Mouse (Mus musculus) heart, embryonic 13.5 days (tissue): ENCODE data around the gene Gpbp1. TPM values are rescaled to one million over a fixed set of nuclear protein-coding genes. Genes with fewer than 3 reads are reported as not detected.
A peak's percentile ranks its signal among the peaks of the same experiment; 100 is the strongest.

Experiments
- ATAC-seq: fragments of 200-750 bp; cut with Nextera tagmentation; 2 replicates; pipeline ENCODE4 v1.8.0; 2017; ENCODE audit warnings: moderate TSS enrichment; ENCODE audit not compliant: insufficient number of reproducible peaks, low FRiP score, low TSS enrichment; ENCODE audit errors: extremely low read depth
- H3K27ac ChIP-seq: fragments of 300-500 bp; sonication (generic); replicated peaks from 2 replicates; pipeline ENCODE4 v1.5.1; 2015; ENCODE audit warnings: moderate library complexity, mild to moderate bottlenecking, inconsistent platforms
- H3K27me3 ChIP-seq: fragments of 300-500 bp; sonication (generic); replicated peaks from 2 replicates; pipeline ENCODE4 v1.6.1; 2015; ENCODE audit warnings: mild to moderate bottlenecking, inconsistent platforms
- H3K36me3 ChIP-seq: fragments of 300-500 bp; sonication (generic); 2 replicates; pipeline ENCODE4 v1.6.1; 2015; ENCODE audit warnings: mild to moderate bottlenecking, inconsistent platforms
- H3K4me1 ChIP-seq: fragments of 300-500 bp; sonication (generic); 2 replicates; pipeline ENCODE4 v1.6.1; 2015; ENCODE audit warnings: inconsistent platforms
- H3K4me2 ChIP-seq: fragments of 300-500 bp; sonication (generic); 2 replicates; pipeline ENCODE4 v1.6.1; 2015; ENCODE audit warnings: inconsistent platforms, mild to moderate bottlenecking, moderate library complexity
- H3K4me3 ChIP-seq: fragments of 300-500 bp; sonication (generic); 2 replicates; pipeline ENCODE4 v1.5.1; 2015; ENCODE audit warnings: moderate library complexity, mild to moderate bottlenecking, inconsistent platforms
- H3K9ac ChIP-seq: fragments of 300-500 bp; sonication (generic); 2 replicates; pipeline ENCODE4 v1.6.1; 2015; ENCODE audit warnings: inconsistent platforms, mild to moderate bottlenecking, moderate library complexity
- H3K9me3 ChIP-seq: fragments of 300-500 bp; sonication (generic); 2 replicates; pipeline ENCODE4 v1.6.1; 2016; ENCODE audit warnings: inconsistent platforms
- WGBS: fragments of 180-500 bp; shearing (Covaris S2); methylation state at CpG from one replicate; pipeline ENCODE4 v1.1.7; 2015; ENCODE audit warnings: mixed read lengths; 5-methylcytosine and 5-hydroxymethylcytosine counted together
- polyA plus RNA-seq: library from polyadenylated mRNA; unstranded; fragments of >200 nt; fragmentation: Nextera tagmentation; extraction: Ambion mirVana; gene quantifications from 2 replicates; pipeline ENCODE4 v1.2.1, GENCODE M21; 2015

The Gpbp1 gene
- polyA plus RNA-seq, 1 experiment from 2014 or later: 47.3 TPM

DNA sequence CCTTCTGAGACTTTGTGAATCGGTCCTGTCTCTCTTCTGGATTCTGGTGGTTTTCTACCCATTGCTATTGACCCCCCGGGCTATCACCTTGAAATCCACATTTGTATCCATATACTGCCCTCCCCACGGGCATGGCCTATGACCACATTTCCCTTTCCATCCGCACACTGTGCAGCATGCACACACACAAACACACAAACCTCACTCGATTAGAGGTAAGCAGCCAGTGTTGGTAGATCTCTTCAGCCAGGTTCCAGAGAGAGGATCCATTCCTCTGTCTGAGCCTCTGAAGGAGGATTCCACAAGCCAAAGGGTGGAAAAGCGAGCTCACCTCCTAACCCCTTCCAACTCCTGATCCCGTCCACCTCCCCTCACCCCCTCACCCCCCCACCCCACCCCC is 94.4 kb downstream of the Gpbp1 start:
- H3K4me1 ChIP-seq: peaks cover 17% of the 10 kb centered on the region
- H3K9me3 ChIP-seq: no peaks in the 10 kb centered on the region
- H3K9ac ChIP-seq: no peak overlapping the region
- ATAC-seq: no peak
- H3K27ac ChIP-seq: no peak overlapping the region
- H3K36me3 ChIP-seq: no peaks in the 10 kb centered on the region
- no peaks in the 10 kb centered on the region for H3K27me3 ChIP-seq
- WGBS: 76% methylated on average over 7 of the region's 7 CpGs
- no peak overlapping the region for H3K4me3 ChIP-seq
- H3K4me2 ChIP-seq: no peak overlapping the region

GRCm38 (mm10) chr13:111394904-111395303 is 95.0 kb downstream of the Gpbp1 start:
- no peak overlapping the region for H3K27ac ChIP-seq
- H3K4me1 ChIP-seq: peaks cover 17% of the 10 kb centered on the region
- H3K9me3 ChIP-seq: no peaks in the 10 kb centered on the region
- ATAC-seq: no peak
- H3K4me2 ChIP-seq: no peak overlapping the region
- H3K9ac ChIP-seq: no peak overlapping the region
- H3K4me3 ChIP-seq: no peak overlapping the region
- WGBS: 49% methylated on average over 4 of the region's 4 CpGs
- no peaks in the 10 kb centered on the region for H3K27me3 ChIP-seq
- H3K36me3 ChIP-seq: no peaks in the 10 kb centered on the region

GRCm38 (mm10) chr13:111394341-111394740 is 95.6 kb downstream of the Gpbp1 start:
- WGBS: 68% methylated on average over 8 of the region's 8 CpGs
- H3K4me3 ChIP-seq: no peak overlapping the region
- no peaks in the 10 kb centered on the region for H3K27me3 ChIP-seq
- H3K4me2 ChIP-seq: no peak overlapping the region
- H3K4me1 ChIP-seq: peaks cover 17% of the 10 kb centered on the region
- H3K27ac ChIP-seq: no peak overlapping the region
- H3K9ac ChIP-seq: no peak overlapping the region
- H3K36me3 ChIP-seq: no peaks in the 10 kb centered on the region
- no peak for ATAC-seq
- no peaks in the 10 kb centered on the region for H3K9me3 ChIP-seq

DNA sequence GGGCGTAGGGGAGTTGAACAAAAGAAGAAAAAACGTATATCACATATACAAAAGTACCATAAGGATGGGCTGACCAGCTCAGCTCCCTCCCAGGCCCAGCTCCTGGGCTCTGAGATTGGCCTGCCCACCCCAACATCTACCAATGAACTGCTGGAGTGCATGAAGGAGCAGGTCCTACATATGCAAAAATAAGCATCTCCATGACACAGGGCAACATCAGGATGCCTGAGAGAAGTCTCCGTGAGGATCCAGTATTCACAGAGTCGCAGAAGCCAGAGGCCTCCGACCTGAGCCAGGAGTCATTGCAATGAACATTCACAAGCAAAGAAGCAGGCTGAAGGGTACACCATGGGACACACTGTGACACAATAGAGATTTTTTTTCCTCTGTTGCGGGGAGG is 96.5 kb downstream of the Gpbp1 start:
- H3K4me1 ChIP-seq: peaks cover 17% of the 10 kb centered on the region
- H3K27ac ChIP-seq: no peak overlapping the region
- H3K4me3 ChIP-seq: no peak overlapping the region
- no peaks in the 10 kb centered on the region for H3K27me3 ChIP-seq
- ATAC-seq: no peak
- no peaks in the 10 kb centered on the region for H3K36me3 ChIP-seq
- 77% methylated on average over 6 of the region's 6 CpGs for WGBS
- no peak overlapping the region for H3K4me2 ChIP-seq
- no peaks in the 10 kb centered on the region for H3K9me3 ChIP-seq
- H3K9ac ChIP-seq: no peak overlapping the region

GRCm38 (mm10) chr13:111391426-111391825 is 98.5 kb downstream of the Gpbp1 start:
- Histone ChIP-seq H3K4me1 (peaks cover 4% of the 10 kb centered on the region; the same call in 1 of the 2 replicates), H3K4me3 (no peak overlapping the region), H3K9ac (no peak overlapping the region), H3K4me2 (no peak overlapping the region), H3K27ac (no peak overlapping the region), H3K27me3 (no peaks in the 10 kb centered on the region), H3K36me3 (no peaks in the 10 kb centered on the region), H3K9me3 (no peaks in the 10 kb centered on the region)
- WGBS: 83% methylated on average over 5 of the region's 5 CpGs
- no peak for ATAC-seq

GRCm38 (mm10) chr13:111391011-111391410 is 98.9 kb downstream of the Gpbp1 start:
- Histone ChIP-seq H3K27ac (no peak overlapping the region), H3K4me3 (no peak overlapping the region), H3K9ac (no peak overlapping the region), H3K9me3 (no peaks in the 10 kb centered on the region), H3K4me1 (peaks cover 4% of the 10 kb centered on the region; the same call in 1 of the 2 replicates), H3K27me3 (no peaks in the 10 kb centered on the region), H3K36me3 (no peaks in the 10 kb centered on the region), H3K4me2 (no peak overlapping the region)
- no peak for ATAC-seq
- WGBS: 70% methylated on average over 1 of the region's 1 CpGs

DNA sequence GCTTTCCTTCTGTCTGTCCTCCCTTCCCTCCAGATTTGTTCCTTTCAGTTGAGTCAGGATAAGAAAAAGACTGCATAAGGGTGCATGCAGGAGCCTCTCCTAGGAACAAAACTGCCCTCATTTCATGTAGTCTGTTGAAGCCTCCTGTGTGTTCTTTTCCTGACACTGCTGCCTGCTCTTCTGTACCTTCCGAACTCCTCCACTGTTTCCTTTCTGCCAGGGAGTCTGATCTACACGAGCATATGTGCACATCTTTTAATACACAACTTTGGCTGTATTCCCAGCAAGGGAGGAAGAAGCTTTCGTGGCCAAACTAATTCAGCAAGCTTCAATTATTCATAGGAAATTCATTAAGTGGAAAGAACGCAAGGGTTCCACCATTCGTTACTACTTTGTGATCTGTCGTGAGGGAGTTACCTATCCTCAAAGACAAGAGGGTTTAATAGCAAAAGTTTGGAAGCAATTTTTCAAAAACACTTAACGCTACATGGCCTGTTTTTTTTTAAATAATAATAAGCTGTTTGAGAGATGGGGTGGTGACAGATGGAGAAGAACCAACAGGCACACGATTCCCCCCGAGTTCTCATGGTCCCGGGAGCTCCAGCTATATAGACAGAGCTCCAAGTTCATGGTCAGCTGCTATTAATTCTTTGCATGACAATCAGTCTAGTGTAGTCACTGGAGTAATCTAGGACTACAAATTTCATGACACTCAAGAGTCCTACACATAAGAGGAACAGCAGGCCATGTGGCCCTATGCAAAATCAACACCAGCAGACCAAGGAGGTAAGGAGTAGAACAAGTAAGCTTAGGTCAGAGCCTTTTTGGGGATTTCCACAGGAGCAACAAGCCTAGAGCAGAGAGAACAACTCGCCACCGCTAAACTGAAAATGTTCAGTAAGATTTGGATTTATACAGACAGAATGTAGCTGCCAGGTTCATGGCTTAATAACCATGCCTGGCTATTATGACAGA is 105.6 kb downstream of the Gpbp1 start:
- H3K9ac ChIP-seq: no peak overlapping the region
- no peaks in the 10 kb centered on the region for H3K36me3 ChIP-seq
- H3K9me3 ChIP-seq: 0 out of 2 replicates have a peak, but pooled peaks cover 3% of the 10 kb centered on the region
- ATAC-seq: no peak
- no peaks in the 10 kb centered on the region for H3K27me3 ChIP-seq
- H3K4me2 ChIP-seq: no peak overlapping the region
- H3K4me1 ChIP-seq: no peaks in the 10 kb centered on the region
- no peak overlapping the region for H3K4me3 ChIP-seq
- WGBS: 57% methylated on average over 12 of the region's 12 CpGs
- H3K27ac ChIP-seq: peak overlapping the region; percentile 45

Other genes with a start within 250 kb of the Gpbp1 start
- not detected in 2 replicates for gene Actbl2, start 235.1 kb downstream of the Gpbp1 start, polyA plus RNA-seq
- not detected in 2 replicates for gene Gm49496, start 59.8 kb upstream of the Gpbp1 start, polyA plus RNA-seq
- not detected in 2 replicates for gene Gm10198, start 102.7 kb upstream of the Gpbp1 start, polyA plus RNA-seq
- 12.2 and 13.7 TPM in 2 replicates for gene Mier3, start 190.9 kb upstream of the Gpbp1 start, polyA plus RNA-seq